Mouse (Mus musculus) CH12.LX (cell line): Measurements from ENCODE around the gene Smg7.

Experiments
- CTCF ChIP-seq, 2 experiments: IDR thresholded peaks in 1 of 2; conservative IDR thresholded peaks in 1 of 2; 2 replicates each; pipeline ENCODE4 v1.5.1; 2011 to 2012; ENCODE audit warnings: low read depth in 2 of 2, low read length in 2 of 2, improper control_type of control experiment in 1 of 2, inconsistent platforms in 1 of 2, mild to moderate bottlenecking in 1 of 2, moderate library complexity in 1 of 2
- ELF1 ChIP-seq: IDR thresholded peaks from 2 replicates; pipeline ENCODE4 v1.6.1; 2014; ENCODE audit warnings: low read depth, mild to moderate bottlenecking, inconsistent platforms, low read length, improper control_type of control experiment
- EP300 ChIP-seq: IDR thresholded peaks from 2 replicates; pipeline ENCODE4 v1.6.1; 2011; ENCODE audit warnings: low read length, improper control_type of control experiment
- ETS1 ChIP-seq: conservative IDR thresholded peaks from 2 replicates; pipeline ENCODE4 v1.6.1; 2012; ENCODE audit warnings: low read depth, mild to moderate bottlenecking, inconsistent platforms, low read length, improper control_type of control experiment, moderate library complexity
- MXI1 ChIP-seq: IDR thresholded peaks from 2 replicates; pipeline ENCODE4 v1.6.1; 2011; ENCODE audit warnings: mild to moderate bottlenecking, low read depth, low read length, improper control_type of control experiment
- POLR2A ChIP-seq: IDR thresholded peaks from 2 replicates; pipeline ENCODE4 v1.6.1; 2011; ENCODE audit warnings: low read depth, mild to moderate bottlenecking, improper control_type of control experiment, low read length
- SIN3A ChIP-seq: IDR thresholded peaks from 2 replicates; pipeline ENCODE4 v1.6.1; 2012; ENCODE audit warnings: low read length, improper control_type of control experiment, inconsistent platforms
- TCF12 ChIP-seq: IDR thresholded peaks from 2 replicates; pipeline ENCODE4 v1.6.1; 2014; ENCODE audit warnings: low read depth, mild to moderate bottlenecking, inconsistent platforms, low read length, improper control_type of control experiment
- ZNF384 ChIP-seq: IDR thresholded peaks from 2 replicates; pipeline ENCODE4 v1.6.1; 2012; ENCODE audit warnings: low read depth, low read length, improper control_type of control experiment, inconsistent platforms

DNA sequence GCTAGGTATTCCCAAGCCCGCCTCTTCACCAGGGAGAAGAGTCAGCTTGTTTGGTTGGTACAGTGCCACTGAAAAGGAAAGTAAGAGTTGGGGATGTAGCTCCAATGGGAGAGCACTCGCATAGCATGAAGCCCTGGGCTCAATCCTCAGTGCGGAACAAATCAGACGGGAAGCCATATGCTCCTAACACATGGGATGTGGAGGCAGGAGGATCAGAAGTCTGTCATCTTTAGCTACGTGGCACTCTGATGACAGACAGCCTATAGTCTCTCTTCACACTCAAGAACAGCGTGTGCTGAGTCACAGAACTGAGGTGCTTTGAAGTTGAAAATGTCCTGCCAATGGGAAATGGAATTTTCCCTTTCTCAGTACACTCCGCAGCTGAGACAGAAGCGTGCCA is 71.4 kb downstream of the Smg7 start:
- TF ChIP-seq CTCF (conservative IDR thresholded peaks at IDR 0.05 in 1 of 2, IDR thresholded peaks at IDR 0.05 in 1 of 2; ENCODE audit: low read depth in 2 of 2, low read length in 2 of 2) = no peak
- no peak for TF ChIP-seq TCF12
- TF ChIP-seq ETS1 = no peak
- no peak for TF ChIP-seq MXI1
- no peak for TF ChIP-seq EP300
- TF ChIP-seq POLR2A = no peak
- TF ChIP-seq ELF1 = no peak
- no peak for TF ChIP-seq SIN3A
- no peak for TF ChIP-seq ZNF384
